In the genomic region with DNA sequence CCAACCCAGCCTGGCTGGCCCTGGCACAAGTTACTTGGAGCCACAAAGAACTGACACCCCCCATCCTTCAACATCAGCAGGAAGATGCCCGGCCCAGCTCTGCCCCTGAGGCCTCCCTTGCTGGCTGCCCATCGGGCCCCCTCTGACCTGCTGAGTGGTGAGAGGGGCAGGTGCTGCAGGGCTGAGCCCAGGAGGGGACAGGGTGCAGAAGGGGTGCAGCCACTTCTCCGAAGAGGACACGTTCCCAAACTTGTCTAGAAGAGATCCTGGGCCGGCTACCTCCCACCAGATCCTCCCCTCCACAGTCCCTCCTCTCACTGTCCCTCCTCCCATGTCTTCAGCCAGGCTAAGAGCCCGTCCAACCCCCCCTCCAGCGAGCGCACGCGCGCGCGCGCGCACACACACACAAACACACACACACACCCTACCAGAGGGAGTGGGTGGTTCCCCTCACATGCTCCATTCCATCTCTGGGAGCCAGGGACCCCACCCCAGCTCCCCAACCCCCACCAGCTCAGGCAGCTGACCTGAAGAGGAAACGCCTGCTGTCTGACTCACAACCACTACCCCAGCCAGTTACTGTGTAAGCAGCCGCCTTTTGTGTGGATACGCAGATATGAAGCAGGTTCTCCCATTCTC, we compare ENCODE assay signal across 9 mouse cellular contexts. TPM values are rescaled to one million over a fixed set of nuclear protein-coding genes. Genes with fewer than 3 reads are reported as not detected.
DNase-seq lines count a peak whose midpoint lies in the region; ATAC-seq and TF ChIP-seq lines count a peak whose summit lies in the region.
"Had no signal": no experiment of that assay in that cellular context is flagged by ENCODE, and none has a peak within 500 bp of the region (broad histone marks: within the 10 kb centered on the region; RNA-seq: fewer than 3 reads in every experiment).

No protein-coding gene starts in this region.

- H3K4me3 ChIP-seq in MEL (ENCODE audit: control insufficient read depth in 1 of 2, insufficient read depth in 1 of 2, low read depth in 2 of 2, low read length in 2 of 2): peak overlapping the region; percentile 44 to 46; a peak in 3 of 4 replicates
- peak overlapping the region; percentile 44 for H3K4me3 ChIP-seq in brown adipose tissue, adult 24 weeks (ENCODE audit: insufficient read depth, low read depth, low read length)
- peak overlapping the region; percentile 15; the same call in 1 of the 2 replicates for H3K4me3 ChIP-seq in heart, embryonic 16.5 days (ENCODE audit: low read length)
- H3K4me3 ChIP-seq in midbrain, embryonic 16.5 days (ENCODE audit: low read depth, low read length): no peak overlapping the region
- H3K4me3 ChIP-seq: liver, embryonic 13.5 days had no signal

- peak; percentile 87 for DNase-seq in MEL (ENCODE audit: low read depth, low spot score)
- DNase-seq in lung, postnatal 25 days (ENCODE audit: low spot score): peak; percentile 47
- no peak for DNase-seq in layer of hippocampus, postnatal 36 days
- no peak for DNase-seq in cerebellum, postnatal 36 days
- no peak for DNase-seq in spleen, postnatal 4 days (ENCODE audit: low spot score in 2 of 2)
- DNase-seq: liver, embryonic 13.5 days had no signal

- H3K79me2 ChIP-seq in MEL (ENCODE audit: control insufficient read depth, insufficient read depth, low read length, poor library complexity): no peaks in the 10 kb centered on the region; the same call in 1 of the 2 replicates

- no peaks in the 10 kb centered on the region for H3K27me3 ChIP-seq in MEL (ENCODE audit: control insufficient read depth in 1 of 2, insufficient read depth in 2 of 2, low read length in 2 of 2)
- H3K27me3 ChIP-seq in heart, embryonic 16.5 days (ENCODE audit: control insufficient read depth, insufficient read depth, low read length): no peaks in the 10 kb centered on the region
- H3K27me3 ChIP-seq in midbrain, embryonic 16.5 days (ENCODE audit: control insufficient read depth, insufficient read depth, low read depth, low read length): peaks cover 6% of the 10 kb centered on the region

- peak overlapping the region; percentile 58 for H3K9ac ChIP-seq in MEL (ENCODE audit: control insufficient read depth, low read depth, low read length, poor library complexity, severe bottlenecking)
- H3K9ac ChIP-seq in heart, embryonic 16.5 days (ENCODE audit: low read length): peak overlapping the region; percentile 34; the same call in 1 of the 2 replicates
- H3K9ac ChIP-seq in midbrain, embryonic 16.5 days (ENCODE audit: low read depth, low read length): no peak overlapping the region
- H3K9ac ChIP-seq: liver, embryonic 13.5 days had no signal

- peaks cover 0 to 40% of the 10 kb centered on the region in 2 experiments; a peak in 2 of 4 replicates for H3K36me3 ChIP-seq in MEL (ENCODE audit: control insufficient read depth in 1 of 2, insufficient read depth in 2 of 2, low read length in 2 of 2)
- H3K36me3 ChIP-seq in heart, embryonic 16.5 days (ENCODE audit: control insufficient read depth, insufficient read depth): no peaks in the 10 kb centered on the region
- H3K36me3 ChIP-seq in midbrain, embryonic 16.5 days (ENCODE audit: control insufficient read depth, insufficient read depth, low read length): no peaks in the 10 kb centered on the region
- H3K36me3 ChIP-seq: liver, embryonic 13.5 days had no signal

- TF ChIP-seq POLR2A in MEL (IDR thresholded peaks at IDR 0.05; ENCODE audit: control insufficient read depth in 1 of 2, insufficient read depth in 1 of 2, low read depth in 1 of 2, low read length in 2 of 2, poor library complexity in 1 of 2): peak in 1 of 2 experiments; percentile 36; a peak in 1 of 4 replicates

- no peak for TF ChIP-seq RAD21 in MEL (IDR thresholded peaks at IDR 0.05; ENCODE audit: low read depth, low read length)

- WGBS in heart, embryonic 16.5 days: 32% methylated on average over 18 of the region's 18 CpGs
- 60% methylated on average over 16 of the region's 18 CpGs for WGBS in midbrain, embryonic 16.5 days

- peak overlapping the region; percentile 27 for H3K4me2 ChIP-seq in heart, embryonic 16.5 days (ENCODE audit: low read depth, low read length)
- H3K4me2 ChIP-seq in midbrain, embryonic 16.5 days (ENCODE audit: low read length): no peak overlapping the region
- H3K4me2 ChIP-seq: liver, embryonic 13.5 days had no signal

- peak overlapping the region; percentile 70 for H3K27ac ChIP-seq in MEL (ENCODE audit: control insufficient read depth, low read depth, low read length)
- H3K27ac ChIP-seq in brown adipose tissue, adult 24 weeks (replicated peaks; ENCODE audit: low read depth, low read length): peak overlapping the region; percentile 30; the same call in 1 of the 2 replicates
- peak overlapping the region; percentile 46; the same call in 1 of the 2 replicates for H3K27ac ChIP-seq in heart, embryonic 16.5 days (ENCODE audit: low read length)
- H3K27ac ChIP-seq in midbrain, embryonic 16.5 days (ENCODE audit: low read length): no peak overlapping the region
- H3K27ac ChIP-seq: liver, embryonic 13.5 days had no signal

- peaks cover 27 to 68% of the 10 kb centered on the region in 2 experiments for H3K4me1 ChIP-seq in MEL (ENCODE audit: control insufficient read depth in 1 of 2, insufficient read depth in 2 of 2, low read length in 2 of 2)
- no peaks in the 10 kb centered on the region for H3K4me1 ChIP-seq in brown adipose tissue, adult 24 weeks (ENCODE audit: control insufficient read depth, insufficient read depth, insufficient read length, low read length)
- peaks cover 48% of the 10 kb centered on the region for H3K4me1 ChIP-seq in heart, embryonic 16.5 days (ENCODE audit: control insufficient read depth, insufficient read depth, low read length)
- no peaks in the 10 kb centered on the region; the same call in 1 of the 2 replicates for H3K4me1 ChIP-seq in midbrain, embryonic 16.5 days (ENCODE audit: control insufficient read depth, insufficient read depth, low read length)

- peak; percentile 50 to 59; a peak in 3 of 4 replicates for TF ChIP-seq EP300 in MEL (IDR thresholded peaks at IDR 0.05; ENCODE audit: low read depth in 1 of 2, low read length in 2 of 2)

- ATAC-seq in heart, embryonic 16.5 days (replicated peaks; ENCODE audit: extremely low read depth, insufficient read depth, low FRiP score): no peak; the same call in 1 of the 2 replicates
- no peak for ATAC-seq in midbrain, embryonic 16.5 days

- H3K9me3 ChIP-seq in MEL (replicated peaks; ENCODE audit: insufficient read depth, low read length): no peaks in the 10 kb centered on the region
- no peaks in the 10 kb centered on the region for H3K9me3 ChIP-seq in heart, embryonic 16.5 days (replicated peaks; ENCODE audit: control insufficient read depth, low read length)
- H3K9me3 ChIP-seq in midbrain, embryonic 16.5 days (replicated peaks; ENCODE audit: control insufficient read depth, low read length, poor library complexity, severe bottlenecking): no peaks in the 10 kb centered on the region
- H3K9me3 ChIP-seq: liver, embryonic 13.5 days had no signal

- TF ChIP-seq CTCF in MEL (IDR thresholded peaks at IDR 0.05 in 2 of 3, conservative IDR thresholded peaks at IDR 0.05 in 1 of 3; ENCODE audit: control insufficient read depth in 1 of 3, insufficient read depth in 1 of 3, low read depth in 2 of 3, low read length in 3 of 3, poor library complexity in 1 of 3, severe bottlenecking in 1 of 3): no peak

TF ChIP-seq in MEL, 35 proteins besides CTCF, POLR2A, EP300 and RAD21 (continues in another document):
- TF ChIP-seq NRF1 (IDR thresholded peaks at IDR 0.05; ENCODE audit: insufficient read depth, low read depth, low read length, poor library complexity, severe bottlenecking) (peak; percentile 77), POLR2AphosphoS5 (IDR thresholded peaks at IDR 0.05; ENCODE audit: borderline replicate concordance, low read depth, low read length) (no peak), SIN3A (IDR thresholded peaks at IDR 0.05; ENCODE audit: low read length) (peak; percentile 53; the same call in 1 of the 2 replicates)

RNA-seq across cellular contexts. Expression of gene Ahnak2, which starts 6.9 kb away (rescaled TPM):
- total RNA-seq in MEL (2012; rRNA removed): 1.2 and 2.6 TPM in 2 replicates
- polyA plus RNA-seq in MEL (2012; ENCODE audit: insufficient read depth in 1 of 2, insufficient read length in 2 of 2, low read depth in 1 of 2, low replicate concordance in 2 of 2, missing spikeins in 1 of 2): 10 to 100 TPM in 1 of 2 experiments, not detected in 1; 11.4 TPM
- polyA plus RNA-seq in brown adipose tissue, adult 24 weeks (2012; ENCODE audit: insufficient read depth, insufficient read length, missing spikeins): 2.9 and 3.2 TPM in 2 replicates
- polyA plus RNA-seq in heart, embryonic 16.5 days (2015; fragmentation: Nextera tagmentation; extraction: Ambion mirVana): 2.0 and 2.1 TPM in 2 replicates
- total RNA-seq in layer of hippocampus, postnatal 36 days (2021): 1 to 10 TPM; 2.8 to 2.9 TPM
- 1.4 and 2.0 TPM in 2 replicates for polyA plus RNA-seq in midbrain, embryonic 16.5 days (2015; fragmentation: Nextera tagmentation; extraction: Ambion mirVana)

RNA-seq across cellular contexts. Expression of gene Clba1, which starts 13.2 kb away (rescaled TPM):
- total RNA-seq in MEL (2012; rRNA removed): 11.2 and 15.2 TPM in 2 replicates
- 10 to 100 TPM in 1 of 2 experiments, not detected in 1; 21.4 TPM for polyA plus RNA-seq in MEL (2012; ENCODE audit: insufficient read depth in 1 of 2, insufficient read length in 2 of 2, low read depth in 1 of 2, low replicate concordance in 2 of 2, missing spikeins in 1 of 2)
- 0.63 and 1.7 TPM in 2 replicates for polyA plus RNA-seq in brown adipose tissue, adult 24 weeks (2012; ENCODE audit: insufficient read depth, insufficient read length, missing spikeins)
- polyA plus RNA-seq in heart, embryonic 16.5 days (2015; fragmentation: Nextera tagmentation; extraction: Ambion mirVana): 6.0 and 8.4 TPM in 2 replicates
- total RNA-seq in layer of hippocampus, postnatal 36 days (2021): 10 to 100 TPM; 12.3 to 12.4 TPM
- polyA plus RNA-seq in midbrain, embryonic 16.5 days (2015; fragmentation: Nextera tagmentation; extraction: Ambion mirVana): 25.2 and 26.1 TPM in 2 replicates

RNA-seq across cellular contexts. Expression of gene Cdca4, which starts 33.6 kb away (rescaled TPM):
- total RNA-seq in MEL (2012; rRNA removed): 245 and 279 TPM in 2 replicates
- 100 to 1,000 TPM in 1 of 2 experiments, not detected in 1; 274 TPM for polyA plus RNA-seq in MEL (2012; ENCODE audit: insufficient read depth in 1 of 2, insufficient read length in 2 of 2, low read depth in 1 of 2, low replicate concordance in 2 of 2, missing spikeins in 1 of 2)
- 3.1 and 5.5 TPM in 2 replicates for polyA plus RNA-seq in brown adipose tissue, adult 24 weeks (2012; ENCODE audit: insufficient read depth, insufficient read length, missing spikeins)
- polyA plus RNA-seq in heart, embryonic 16.5 days (2015; fragmentation: Nextera tagmentation; extraction: Ambion mirVana): 44.7 and 53.2 TPM in 2 replicates
- 1 to 10 TPM; 7.8 to 8.1 TPM for total RNA-seq in layer of hippocampus, postnatal 36 days (2021)
- 32.6 and 37.6 TPM in 2 replicates for polyA plus RNA-seq in midbrain, embryonic 16.5 days (2015; fragmentation: Nextera tagmentation; extraction: Ambion mirVana)

RNA-seq across cellular contexts. Expression of gene Pld4, which starts 35.1 kb away (rescaled TPM):
- total RNA-seq in MEL (2012; rRNA removed): 9.7 and 9.8 TPM in 2 replicates
- 10 to 100 TPM in 1 of 2 experiments, not detected in 1; 16.4 TPM for polyA plus RNA-seq in MEL (2012; ENCODE audit: insufficient read depth in 1 of 2, insufficient read length in 2 of 2, low read depth in 1 of 2, low replicate concordance in 2 of 2, missing spikeins in 1 of 2)
- 7.5 and 9.4 TPM in 2 replicates for polyA plus RNA-seq in brown adipose tissue, adult 24 weeks (2012; ENCODE audit: insufficient read depth, insufficient read length, missing spikeins)
- 19.4 and 32.5 TPM in 2 replicates for polyA plus RNA-seq in heart, embryonic 16.5 days (2015; fragmentation: Nextera tagmentation; extraction: Ambion mirVana)
- 1 to 10 TPM; 8.7 to 9.4 TPM for total RNA-seq in layer of hippocampus, postnatal 36 days (2021)
- 4.9 and 5.9 TPM in 2 replicates for polyA plus RNA-seq in midbrain, embryonic 16.5 days (2015; fragmentation: Nextera tagmentation; extraction: Ambion mirVana)

Comparison
In these comparisons a context has a peak if more than half of its experiments do, and no peak if none do; other contexts are left out.
1. DNase-seq: peak in MEL (single experiment) and lung, postnatal 25 days (single experiment); none in layer of hippocampus, postnatal 36 days (0 of 2), cerebellum, postnatal 36 days (0 of 2) and spleen, postnatal 4 days (0 of 2).